Mouse (Mus musculus) liver, adult 2 months (tissue): ENCODE data around the gene Pcdh15.

Source experiments
- CTCF ChIP-seq: fragments of 200-500 bp; IDR thresholded peaks from 2 replicates; pipeline ENCODE4 v1.5.1; 2011; ENCODE audit warnings: low read depth, low read length, control low read depth
- POLR2A ChIP-seq: fragments of 200-500 bp; IDR thresholded peaks from 2 replicates; pipeline ENCODE4 v1.6.1; 2011; ENCODE audit warnings: low read length, control low read depth; ENCODE audit not compliant: insufficient read depth; ENCODE audit errors: extremely low read depth

DNA sequence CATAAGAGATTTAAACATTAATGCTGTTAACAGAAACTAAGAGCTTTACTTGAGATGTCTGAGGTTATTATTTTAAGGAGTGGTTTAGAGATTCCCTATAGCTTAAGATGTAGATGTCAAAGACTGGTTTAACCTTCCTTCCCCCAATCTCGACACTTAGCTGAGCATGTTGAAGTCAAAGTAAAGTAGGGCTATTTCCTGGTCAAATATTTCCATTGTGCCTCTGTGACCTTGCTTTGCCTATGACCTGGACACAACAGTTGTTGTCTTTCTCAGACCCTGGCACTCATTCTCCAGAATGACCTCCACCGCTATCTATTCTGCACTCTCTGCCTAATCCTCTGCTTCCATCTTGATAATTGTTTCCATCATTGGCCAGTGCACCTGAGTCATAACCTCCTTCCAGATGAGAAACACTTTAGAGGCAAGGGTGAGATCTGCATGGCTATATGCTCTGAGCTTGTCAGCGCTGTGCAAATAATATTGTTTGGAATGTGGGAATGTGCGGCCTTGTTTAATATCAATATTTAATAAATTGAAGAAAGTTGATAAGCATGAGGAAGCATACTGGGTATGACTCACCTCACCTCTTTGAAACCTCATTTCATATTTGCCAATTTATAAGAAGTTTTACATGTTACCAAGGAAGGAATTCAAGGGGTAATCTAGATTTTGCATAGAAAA, 833.0 kb downstream of the Pcdh15 start:
- TF ChIP-seq CTCF, result no peak
- no peak for TF ChIP-seq POLR2A
